ENCODE assay signal across 7 mouse cellular contexts in genomic region chr1:157048201-157048923, GRCm38 (mm10).
DNase-seq lines count a peak whose midpoint lies in the region; ATAC-seq lines count a peak whose summit lies in the region.

No protein-coding gene starts in this region.

- H3K27me3 ChIP-seq in intestine, embryonic 16.5 days (replicated peaks; ENCODE audit: control insufficient read depth, insufficient read depth, low read length): no peaks in the 10 kb centered on the region

- H3K4me1 ChIP-seq in intestine, embryonic 16.5 days (ENCODE audit: control insufficient read depth, insufficient read depth, low read length): no peaks in the 10 kb centered on the region

- no peaks in the 10 kb centered on the region for H3K9me3 ChIP-seq in intestine, embryonic 16.5 days (ENCODE audit: control insufficient read depth, low read length)

- no peak overlapping the region for H3K9ac ChIP-seq in intestine, embryonic 16.5 days (ENCODE audit: low read depth, low read length)

- DNase-seq in CD4-positive, CD25-positive, alpha-beta regulatory T cell, adult 2 months (ENCODE audit: low read depth, low spot score): peak; percentile 22
- peak; percentile 33 for DNase-seq in NIH3T3 (ENCODE audit: low read depth)
- DNase-seq in forelimb bud, embryonic 11.5 days (ENCODE audit: low read depth, low spot score): peak; percentile 61
- DNase-seq in layer of hippocampus, postnatal 36 days: no peak
- no peak for DNase-seq in gastrocnemius, postnatal 25 days

- H3K4me3 ChIP-seq in intestine, embryonic 16.5 days (ENCODE audit: low read length): no peak overlapping the region

- no peaks in the 10 kb centered on the region for H3K36me3 ChIP-seq in intestine, embryonic 16.5 days (ENCODE audit: control insufficient read depth, insufficient read depth, low read length)

- no peak overlapping the region for H3K4me2 ChIP-seq in intestine, embryonic 16.5 days (ENCODE audit: low read depth, low read length)

- peak; percentile 38 for ATAC-seq in monocyte, adult 5-6 weeks (replicated peaks; ENCODE audit: insufficient number of reproducible peaks, low FRiP score, low TSS enrichment, poor library complexity, severe bottlenecking)
- ATAC-seq in intestine, embryonic 16.5 days: no peak

- 41% methylated on average over 11 of the region's 11 CpGs for WGBS in intestine, embryonic 16.5 days

- no peak overlapping the region for H3K27ac ChIP-seq in intestine, embryonic 16.5 days (ENCODE audit: low read length)

Comparison
In these comparisons a context has a peak if more than half of its experiments do, and no peak if none do; other contexts are left out.
1. DNase-seq: peak in CD4-positive, CD25-positive, alpha-beta regulatory T cell, adult 2 months (single experiment), NIH3T3 (single experiment) and forelimb bud, embryonic 11.5 days (single experiment); none in layer of hippocampus, postnatal 36 days (0 of 2) and gastrocnemius, postnatal 25 days (single experiment).